Mouse (Mus musculus) small intestine, adult 2 months (tissue): ENCODE measurements at regions not wholly inside any gene's neighbourhood (a gene's known extent, or its start where the extent isn't known, plus 50 kb on each side); places are given as distances from the start of the nearest gene placed in this dataset.

Experiments used
- CTCF ChIP-seq: fragments of 200-500 bp; IDR thresholded peaks from 2 replicates; pipeline ENCODE4 v1.5.1; 2012; ENCODE audit warnings: low read depth, mild to moderate bottlenecking, control low read depth, inconsistent platforms, low read length, moderate library complexity, mixed read lengths; ENCODE audit not compliant: insufficient replicate concordance, insufficient read length; ENCODE audit errors: extremely low read depth
- POLR2A ChIP-seq: fragments of 200-500 bp; IDR thresholded peaks from 2 replicates; pipeline ENCODE4 v1.6.1; 2012; ENCODE audit warnings: low read depth, mild to moderate bottlenecking, control low read depth, inconsistent platforms, low read length, moderate library complexity

- no peak for TF ChIP-seq CTCF
- TF ChIP-seq POLR2A: no peak
Observed at GRCm38 (mm10) chr14:105514413-105514812, 256.0 kb downstream of the Ndfip2 start.
